Mouse (Mus musculus) G1E (cell line): ENCODE measurements at regions not wholly inside any gene's neighbourhood (a gene's known extent, or its start where the extent isn't known, plus 50 kb on each side); places are given as distances from the start of the nearest gene placed in this dataset.

Experiments used
- ATAC-seq: 2 replicates; pipeline ENCODE4 v1.8.0; 2016; ENCODE audit warnings: mild to moderate bottlenecking; ENCODE audit not compliant: insufficient number of reproducible peaks, poor library complexity, low FRiP score, severe bottlenecking; ENCODE audit errors: extremely low read depth
- DNase-seq: peaks from one replicate; pipeline ENCODE4 v3.0.0; 2012; ENCODE audit warnings: low spot score
- H3K27me3 ChIP-seq: 2 replicates; pipeline ENCODE4 v1.6.1; 2012; ENCODE audit warnings: mild to moderate bottlenecking, low read length, inconsistent platforms; ENCODE audit not compliant: insufficient read depth
- H3K36me3 ChIP-seq: replicated peaks from 2 replicates; pipeline ENCODE3; 2012; ENCODE audit warnings: mild to moderate bottlenecking, inconsistent platforms
- H3K4me1 ChIP-seq: 2 replicates; pipeline ENCODE4 v1.6.1; 2012; ENCODE audit warnings: low read depth, low read length, inconsistent platforms, mixed read lengths; ENCODE audit not compliant: insufficient read depth
- H3K4me3 ChIP-seq: 2 replicates; pipeline ENCODE4 v1.5.1; 2012; ENCODE audit warnings: low read depth, mild to moderate bottlenecking, inconsistent platforms, low read length, moderate library complexity, mixed read lengths
- H3K9me3 ChIP-seq: replicated peaks from 2 replicates; pipeline ENCODE4 v1.6.1; 2012; ENCODE audit warnings: inconsistent platforms
- CTCF ChIP-seq: IDR thresholded peaks from 2 replicates; pipeline ENCODE4 v1.5.1; 2012; ENCODE audit warnings: low read depth, low read length, inconsistent platforms, mixed read lengths
- GATA1 ChIP-seq: IDR thresholded peaks from 2 replicates; pipeline ENCODE4 v1.6.1; 2012; ENCODE audit warnings: borderline replicate concordance, low read length, inconsistent platforms, mixed read lengths
- GATA2 ChIP-seq: IDR thresholded peaks from 2 replicates; pipeline ENCODE4 v1.6.1; 2012; ENCODE audit warnings: low read depth, low read length, inconsistent platforms, borderline replicate concordance
- POLR2AphosphoS5 ChIP-seq: IDR thresholded peaks from 2 replicates; pipeline ENCODE4 v1.6.1; 2012; ENCODE audit warnings: low read depth, low read length, inconsistent platforms; ENCODE audit not compliant: insufficient replicate concordance
- TAL1 ChIP-seq: conservative IDR thresholded peaks from 2 replicates; pipeline ENCODE4 v1.6.1; 2012; ENCODE audit warnings: low read depth, low read length, inconsistent platforms, mixed read lengths

DNA sequence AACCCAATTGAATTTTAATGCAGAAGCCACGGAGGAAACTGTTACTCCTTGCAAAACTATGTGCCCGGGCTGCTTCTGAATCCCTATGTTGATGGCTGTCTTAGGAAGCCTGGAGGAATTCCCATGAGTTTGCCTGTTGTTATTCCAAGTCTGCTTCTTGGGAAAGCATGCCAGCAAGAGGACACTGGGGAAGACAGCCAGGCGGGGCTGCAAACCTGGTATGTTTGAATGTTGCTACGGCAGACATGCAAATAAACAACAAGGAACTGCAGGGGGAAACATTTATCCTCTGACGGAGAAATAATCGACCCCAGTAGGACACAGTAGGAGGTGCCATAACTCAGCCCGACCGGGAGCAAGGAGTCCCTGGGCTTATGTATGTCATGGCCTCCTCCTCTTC lies 168.0 kb downstream of the Gm11077 start:
- no peaks in the 10 kb centered on the region for H3K4me1 ChIP-seq
- peaks cover 58% of the 10 kb centered on the region for H3K9me3 ChIP-seq
- DNase-seq = no peak
- no peak overlapping the region for H3K4me3 ChIP-seq
- TF ChIP-seq TAL1 = no peak
- no peak for TF ChIP-seq CTCF
- TF ChIP-seq GATA1 = no peak
- no peak for TF ChIP-seq POLR2AphosphoS5
- no peak for TF ChIP-seq GATA2
- no peak for ATAC-seq
- H3K27me3 ChIP-seq = no peaks in the 10 kb centered on the region
- no peaks in the 10 kb centered on the region for H3K36me3 ChIP-seq

DNA sequence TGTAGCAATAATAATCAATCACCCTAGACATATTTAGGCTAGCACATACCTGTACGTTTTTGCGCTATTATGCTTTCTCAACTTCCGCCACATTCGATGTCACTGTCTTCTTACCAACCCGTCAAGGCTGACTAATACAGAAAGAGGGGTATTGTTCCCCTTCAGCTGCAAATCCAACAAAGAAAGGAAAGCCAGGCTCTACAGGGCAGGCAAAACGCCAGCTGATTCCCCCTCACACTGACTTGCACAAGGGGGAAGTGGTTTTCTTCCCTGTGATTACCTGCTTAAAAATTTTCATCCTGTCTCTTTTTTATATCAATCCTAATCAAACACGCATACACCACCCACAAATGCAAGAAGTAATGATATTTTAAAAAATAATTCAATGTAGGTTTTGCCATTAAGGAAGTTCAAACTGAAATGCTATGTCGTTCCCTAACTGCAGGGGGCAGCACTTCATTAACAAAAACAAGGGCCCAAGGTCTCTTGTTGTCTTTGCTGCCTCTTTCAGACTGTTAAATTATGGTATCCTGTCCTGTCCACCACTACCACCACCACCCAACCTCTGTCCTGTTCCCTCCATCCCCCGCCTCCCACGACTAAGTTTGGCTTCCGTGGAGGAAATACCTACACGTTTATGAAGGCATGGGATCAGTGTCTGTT lies 195.4 kb downstream of the Gm11077 start:
- peaks cover 42% of the 10 kb centered on the region for H3K9me3 ChIP-seq
- no peaks in the 10 kb centered on the region for H3K4me1 ChIP-seq
- H3K27me3 ChIP-seq = no peaks in the 10 kb centered on the region
- no peak overlapping the region for H3K4me3 ChIP-seq
- TF ChIP-seq TAL1 = no peak
- H3K36me3 ChIP-seq = no peaks in the 10 kb centered on the region
- DNase-seq (no peak), ATAC-seq (no peak)

DNA sequence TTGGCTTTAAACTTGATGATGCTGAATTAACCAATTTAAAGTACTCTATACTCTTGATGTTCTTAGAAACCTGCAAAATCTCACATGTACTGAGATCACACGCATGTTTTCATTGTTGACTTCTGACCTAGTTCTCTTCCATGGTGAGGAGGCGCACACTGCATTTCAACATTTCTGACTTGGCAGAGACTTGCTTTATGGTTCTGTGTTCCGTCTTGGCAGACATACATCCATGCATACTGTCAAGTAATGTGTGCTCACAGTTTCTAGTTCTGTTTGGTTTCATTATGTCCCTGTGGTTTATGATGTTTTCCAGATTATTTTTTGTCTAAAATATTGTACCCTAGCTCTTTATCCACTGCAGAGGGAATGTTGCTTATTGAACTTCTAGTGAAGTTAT lies 198.5 kb downstream of the Gm11077 start:
- no peak for ATAC-seq
- Histone ChIP-seq H3K27me3 (no peaks in the 10 kb centered on the region), H3K9me3 (peaks cover 38% of the 10 kb centered on the region), H3K4me3 (no peak overlapping the region), H3K36me3 (no peaks in the 10 kb centered on the region), H3K4me1 (no peaks in the 10 kb centered on the region)
- no peak for DNase-seq
- no peak for TF ChIP-seq TAL1
- TF ChIP-seq POLR2AphosphoS5 = no peak
- TF ChIP-seq CTCF = no peak

DNA sequence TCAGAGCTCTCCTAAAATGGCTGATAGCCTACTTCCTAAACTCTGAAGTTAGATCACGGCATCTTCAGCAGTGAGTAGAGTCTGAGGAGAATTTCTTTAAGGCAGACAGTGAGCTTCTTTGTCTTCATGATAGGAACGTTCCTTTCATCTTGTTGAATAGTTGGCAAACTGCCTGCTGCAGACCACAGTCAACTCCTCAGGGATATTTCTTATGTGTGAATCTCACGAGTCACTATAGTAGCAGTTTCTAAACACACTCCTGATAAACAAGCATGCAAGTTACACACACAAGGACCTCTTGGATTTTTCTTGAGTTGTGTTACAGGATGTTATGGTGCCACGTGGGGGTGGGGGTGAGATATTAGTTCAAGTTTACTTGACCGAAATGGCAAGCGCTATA lies 205.2 kb downstream of the Gm11077 start:
- Histone ChIP-seq H3K4me1 (no peaks in the 10 kb centered on the region), H3K36me3 (no peaks in the 10 kb centered on the region), H3K4me3 (no peak overlapping the region), H3K27me3 (no peaks in the 10 kb centered on the region), H3K9me3 (peaks cover 23% of the 10 kb centered on the region)
- ATAC-seq = no peak
- TF ChIP-seq CTCF (no peak), POLR2AphosphoS5 (no peak), GATA2 (no peak), GATA1 (no peak), TAL1 (no peak)
- no peak for DNase-seq

DNA sequence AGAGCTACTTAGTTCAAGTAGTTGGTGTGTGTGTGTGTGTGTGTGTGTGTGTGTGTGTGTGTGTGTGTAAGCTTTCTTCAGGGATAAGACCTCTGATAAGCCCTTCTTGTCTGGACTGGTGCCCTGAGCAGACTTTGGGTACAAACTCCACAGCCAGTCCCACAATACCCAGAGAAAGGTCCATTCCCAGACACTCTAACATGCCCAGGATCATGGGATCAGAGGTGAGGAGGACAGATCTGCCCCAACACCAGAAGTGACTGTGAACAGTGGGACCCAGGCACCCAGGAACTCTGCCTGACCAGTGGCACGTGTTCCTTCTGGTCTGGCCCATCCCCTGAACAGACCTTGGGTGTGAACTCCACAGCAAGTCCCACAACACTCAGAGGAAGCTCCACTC lies 208.9 kb downstream of the Gm11077 start:
- H3K9me3 ChIP-seq = peaks cover 16% of the 10 kb centered on the region
- no peak overlapping the region for H3K4me3 ChIP-seq
- no peaks in the 10 kb centered on the region for H3K4me1 ChIP-seq
- TF ChIP-seq TAL1 = no peak
- no peak for TF ChIP-seq GATA1
- TF ChIP-seq POLR2AphosphoS5 = no peak
- no peak for TF ChIP-seq GATA2
- no peak for TF ChIP-seq CTCF
- no peak for DNase-seq
- H3K27me3 ChIP-seq = no peaks in the 10 kb centered on the region
- H3K36me3 ChIP-seq = no peaks in the 10 kb centered on the region
- no peak for ATAC-seq

DNA sequence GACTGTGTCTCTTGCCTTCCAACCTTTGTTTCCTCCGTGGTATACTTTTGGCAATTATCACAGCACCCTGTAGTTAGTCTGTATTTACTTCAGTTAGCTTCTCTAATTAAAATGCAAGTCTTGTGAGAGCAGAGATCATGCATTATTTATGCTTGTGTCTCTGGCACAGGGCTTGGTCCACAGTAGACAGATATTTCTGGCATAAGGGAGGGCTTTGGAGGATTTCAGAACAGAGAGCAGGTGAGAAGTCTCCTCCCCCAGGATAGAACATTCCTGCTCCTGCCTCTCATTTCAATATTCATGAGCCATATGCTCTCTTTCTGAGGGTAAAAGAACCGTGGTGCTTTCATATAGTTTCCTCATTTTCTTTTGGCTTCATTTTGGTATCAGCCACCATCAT lies 217.6 kb downstream of the Gm11077 start:
- no peak for TF ChIP-seq CTCF
- no peak for TF ChIP-seq POLR2AphosphoS5
- no peak for TF ChIP-seq TAL1
- no peak for TF ChIP-seq GATA1
- no peak for TF ChIP-seq GATA2
- Histone ChIP-seq H3K36me3 (no peaks in the 10 kb centered on the region), H3K4me1 (no peaks in the 10 kb centered on the region), H3K4me3 (no peak overlapping the region), H3K27me3 (no peaks in the 10 kb centered on the region), H3K9me3 (peaks cover 20% of the 10 kb centered on the region)
- ATAC-seq (no peak), DNase-seq (no peak)

DNA sequence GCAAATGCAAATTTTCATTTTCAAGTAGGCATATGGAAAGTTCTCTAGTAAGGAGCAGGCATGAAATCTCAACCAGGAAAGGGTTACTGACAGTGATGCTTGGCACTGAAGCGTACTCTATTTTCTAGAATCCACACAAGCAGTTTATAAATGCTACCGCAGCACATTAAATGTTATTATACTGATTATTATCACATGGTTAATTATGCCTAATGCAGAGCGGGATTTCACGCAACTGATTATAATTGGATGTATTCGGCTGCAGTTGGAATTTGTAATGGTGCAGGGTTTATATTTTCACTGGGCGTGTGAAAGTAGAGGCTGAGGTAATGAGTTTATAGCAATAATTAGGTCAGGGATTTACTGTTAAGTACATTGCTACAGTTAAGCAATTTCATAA lies 221.4 kb downstream of the Gm11077 start:
- no peaks in the 10 kb centered on the region for H3K36me3 ChIP-seq
- ATAC-seq (no peak), DNase-seq (no peak)
- H3K27me3 ChIP-seq = no peaks in the 10 kb centered on the region
- no peak overlapping the region for H3K4me3 ChIP-seq
- peaks cover 22% of the 10 kb centered on the region for H3K9me3 ChIP-seq
- no peaks in the 10 kb centered on the region for H3K4me1 ChIP-seq
- TF ChIP-seq CTCF (no peak), GATA1 (no peak), POLR2AphosphoS5 (no peak), GATA2 (no peak), TAL1 (no peak)
